Mouse (Mus musculus): ENCODE measurements around the gene Gtsf1l.
"Not testable (repeated sequence)": the region's sequence is repeated elsewhere in the genome, so short reads cannot be mapped to it uniquely, and the experiment has no call there.

The Gtsf1l gene

DNA sequence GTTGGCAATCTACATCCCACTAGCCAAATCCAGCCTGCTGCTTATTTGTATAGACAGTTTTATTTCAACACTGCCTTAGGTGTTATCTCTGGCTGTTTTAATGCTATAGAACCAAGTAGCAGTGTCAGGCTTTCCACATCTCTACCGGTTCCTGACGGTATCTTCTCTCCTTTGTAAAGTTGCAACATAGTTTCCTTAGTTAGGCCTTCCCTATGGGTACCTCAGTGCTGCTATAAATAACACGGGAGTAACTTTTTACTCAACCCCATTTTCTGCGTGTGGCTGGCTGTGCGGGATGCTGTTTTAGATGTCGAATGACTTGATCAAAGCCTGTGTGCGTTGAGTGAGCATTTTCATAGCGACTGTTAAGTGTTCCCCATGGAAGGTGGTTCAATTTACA, 1.1 kb downstream of the Gtsf1l start:
- DNase-seq (ENCODE audit: low read depth, low spot score), result no peak

DNA sequence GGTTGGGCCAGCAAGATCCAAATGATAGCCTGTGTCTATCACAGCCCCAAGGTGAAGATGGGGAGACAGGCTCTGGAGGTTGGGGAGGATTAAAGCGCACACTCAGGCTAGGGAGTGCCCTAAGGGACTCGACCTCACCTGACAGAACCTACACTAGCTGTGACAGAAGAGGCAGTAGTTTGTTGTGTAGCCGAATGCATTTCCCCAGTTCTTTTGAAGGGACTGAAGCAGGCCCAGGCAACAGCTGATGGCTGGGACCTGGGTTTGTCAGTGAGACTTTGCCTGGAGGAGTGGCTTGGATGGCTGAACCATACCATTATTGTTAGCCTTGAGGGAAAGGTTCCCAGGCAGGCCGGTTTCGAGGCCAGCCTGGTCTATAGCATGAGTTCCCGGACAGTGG, 2.6 kb downstream of the Gtsf1l start:
- DNase-seq (ENCODE audit: low read depth, low spot score), result no peak

DNA sequence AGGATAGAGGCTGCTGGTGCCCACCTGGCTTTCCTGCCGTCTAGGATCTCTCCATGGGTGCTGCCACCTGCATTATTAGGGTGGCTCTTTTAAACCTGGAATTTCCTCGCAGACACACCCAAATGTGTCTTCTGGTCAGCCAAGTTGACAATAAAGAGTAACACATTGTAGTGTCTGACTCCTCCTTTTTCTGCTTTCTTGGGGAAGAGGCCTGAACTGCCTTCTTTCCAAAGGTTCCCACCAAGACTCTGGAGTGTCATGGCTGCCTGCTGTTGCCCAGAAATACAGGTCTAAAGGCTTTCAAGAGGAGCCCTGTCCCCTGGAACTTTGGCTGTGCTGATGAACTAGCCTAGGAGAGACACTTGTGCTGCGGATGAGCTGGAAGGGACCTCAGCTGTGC, 3.1 kb downstream of the Gtsf1l start:
- no peak for DNase-seq (ENCODE audit: low read depth, low spot score)

- no peak for DNase-seq (ENCODE audit: low read depth, low spot score)
Measured at GRCm38 (mm10) chr2:163082591-163082990, 5.1 kb downstream of the Gtsf1l start.

- DNase-seq (ENCODE audit: low read depth, low spot score), result no peak
Measured at GRCm38 (mm10) chr2:163079041-163079440, 8.6 kb downstream of the Gtsf1l start.

DNA sequence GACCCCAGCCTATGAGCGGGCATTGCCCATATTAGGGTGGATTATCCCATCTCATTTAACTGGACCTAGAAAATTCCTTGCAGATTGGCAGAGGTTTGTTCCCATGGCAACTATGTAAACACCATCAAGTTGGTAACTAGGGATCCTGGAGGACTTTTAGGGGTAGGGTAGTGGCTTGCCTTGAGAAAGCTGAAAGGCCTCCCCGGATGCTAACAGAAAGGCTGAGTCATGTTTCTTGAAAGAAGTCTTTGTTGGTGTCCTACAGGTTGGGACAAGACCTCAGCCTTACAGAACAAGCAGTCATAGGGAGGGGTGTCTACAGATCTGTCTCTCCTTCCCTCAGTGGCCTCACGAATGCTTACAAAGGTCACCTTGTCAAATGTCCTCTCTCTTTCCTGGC, 12.4 kb downstream of the Gtsf1l start:
- DNase-seq (ENCODE audit: low read depth, low spot score), result no peak

DNA sequence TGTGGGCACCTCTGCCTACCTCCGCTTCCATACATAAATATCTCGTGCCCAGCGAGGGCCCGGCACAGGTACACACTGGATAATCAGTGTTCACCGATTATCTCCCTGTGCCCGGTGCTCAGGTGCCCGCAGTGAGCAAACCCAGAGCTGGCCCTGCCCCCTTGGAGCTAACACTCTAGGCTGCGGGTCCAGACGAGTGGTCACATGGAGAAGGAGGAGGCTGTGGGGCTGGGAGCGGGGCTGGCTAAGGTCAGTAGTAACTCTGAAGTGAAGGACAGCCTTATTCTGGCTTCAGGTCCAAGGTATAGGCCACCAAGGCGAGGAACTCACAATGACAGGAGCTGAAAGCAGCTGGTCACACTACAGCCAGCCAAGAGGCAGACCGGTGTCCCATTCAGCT, 12.8 kb downstream of the Gtsf1l start:
- no peak for DNase-seq (ENCODE audit: low read depth, low spot score)

GRCm38 (mm10) chr2:163074006-163074405, 13.6 kb downstream of the Gtsf1l start:
- DNase-seq (ENCODE audit: low read depth, low spot score), result no peak

- no peak for DNase-seq (ENCODE audit: low read depth, low spot score)
Measured at GRCm38 (mm10) chr2:163073023-163073757, 14.5 kb downstream of the Gtsf1l start.

DNA sequence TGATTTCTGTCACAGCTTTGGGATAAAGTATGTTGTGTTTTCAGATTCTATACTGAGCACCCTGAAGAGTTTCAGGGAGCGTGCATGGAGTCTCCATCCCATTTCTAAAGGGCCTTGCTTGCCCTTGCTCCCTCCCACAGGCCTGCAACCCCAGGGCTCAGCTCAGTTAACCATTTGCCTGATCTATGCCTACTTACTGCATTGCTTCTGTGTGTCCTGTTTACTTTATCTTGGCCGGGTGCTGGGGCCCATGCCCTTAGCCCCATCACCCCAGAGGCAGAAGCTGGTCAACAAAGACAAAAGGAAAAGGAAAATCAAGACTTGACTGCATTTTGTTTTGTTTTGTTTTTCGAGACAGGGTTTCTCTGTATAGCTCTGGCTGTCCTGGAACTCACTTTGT, 16.1 kb downstream of the Gtsf1l start:
- no peak for DNase-seq (ENCODE audit: low read depth, low spot score)

- no peak for DNase-seq (ENCODE audit: low read depth, low spot score)
Measured at GRCm38 (mm10) chr2:163070213-163070612, 17.4 kb downstream of the Gtsf1l start.

GRCm38 (mm10) chr2:163067233-163067632, 20.4 kb downstream of the Gtsf1l start:
- DNase-seq (ENCODE audit: low read depth, low spot score), result no peak

DNA sequence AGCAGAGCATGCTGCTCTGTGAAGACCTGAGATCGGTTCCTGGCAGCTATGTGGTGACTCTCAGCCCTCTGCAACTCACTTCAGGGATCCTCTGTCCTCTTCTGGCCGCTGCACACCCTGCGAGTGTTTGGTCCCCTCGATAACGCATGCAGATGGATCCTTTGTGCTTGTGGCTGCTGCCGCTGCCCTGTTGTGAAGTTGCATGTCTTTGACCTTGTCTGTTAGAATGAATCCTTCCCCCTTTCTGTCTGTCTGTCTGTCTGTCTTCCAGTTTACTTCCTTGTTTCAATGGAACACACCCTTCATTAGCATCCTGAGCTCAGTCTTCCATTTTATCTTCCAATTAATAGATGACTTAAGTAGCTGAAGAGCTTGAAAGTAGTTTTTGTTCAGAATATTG, 21.3 kb downstream of the Gtsf1l start:
- DNase-seq (ENCODE audit: low read depth, low spot score), result no peak

DNA sequence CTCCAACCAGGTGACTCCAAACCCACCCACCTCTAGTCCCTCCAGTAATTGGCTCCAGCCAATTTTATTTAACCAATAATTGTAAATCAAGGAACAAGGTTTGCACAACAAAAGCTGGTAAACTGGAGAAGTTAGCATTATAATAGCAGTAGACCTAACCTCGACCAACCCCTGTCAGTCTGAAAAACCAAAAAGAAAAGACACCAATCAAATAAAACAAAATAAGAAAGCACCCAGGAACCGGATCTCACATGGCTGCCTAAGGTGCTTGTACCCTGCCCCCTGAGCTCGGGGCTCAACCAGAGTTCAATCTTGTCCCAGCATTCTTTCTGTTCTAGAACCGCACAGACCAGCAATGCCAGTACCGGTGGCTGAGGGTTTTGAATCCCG, 25.5 kb downstream of the Gtsf1l start:
- DNase-seq (ENCODE audit: low read depth, low spot score), result no peak

DNA sequence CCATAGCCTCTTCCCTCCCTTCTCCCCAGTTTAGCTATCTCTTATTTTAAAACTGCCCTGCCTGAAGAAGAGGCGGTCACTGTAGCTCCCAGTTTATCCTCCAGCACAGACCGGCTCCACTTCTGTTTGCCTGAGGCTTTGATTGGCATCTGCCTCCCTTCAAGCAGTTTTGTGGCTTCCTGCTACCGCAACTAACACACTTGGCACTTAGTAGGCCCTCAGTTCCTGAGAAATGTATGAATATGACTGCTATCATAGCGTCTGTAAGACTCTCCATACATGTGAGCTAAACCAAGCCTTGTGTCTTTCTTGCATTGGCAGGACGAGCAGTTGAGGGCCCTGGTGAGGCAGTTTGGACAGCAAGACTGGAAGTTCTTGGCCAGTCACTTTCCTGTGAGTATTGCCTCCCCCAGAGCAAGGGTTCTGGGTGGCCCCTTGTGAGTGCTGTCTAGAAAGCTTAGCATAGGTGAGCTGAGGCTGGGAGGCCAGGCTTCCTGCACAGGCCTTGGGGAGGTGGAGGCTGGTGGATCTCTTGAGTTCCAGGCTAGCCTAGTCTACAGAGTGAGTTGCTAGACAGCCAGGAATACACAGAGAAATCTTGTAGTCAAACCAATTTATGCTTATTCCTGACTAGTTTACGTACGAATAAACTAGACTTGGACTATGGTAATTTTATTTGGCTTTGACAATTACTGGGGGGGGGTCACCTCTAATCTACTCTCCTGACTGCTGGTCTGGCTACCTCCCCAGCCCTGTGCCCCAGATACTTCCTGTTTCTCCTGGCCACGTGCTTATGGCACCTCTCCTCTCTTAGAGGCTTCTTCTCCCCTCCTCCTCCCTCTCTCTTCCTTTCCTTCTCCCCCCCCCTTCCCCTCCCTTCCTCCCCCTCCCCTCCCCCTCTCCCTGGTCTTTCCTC, 26.2 kb downstream of the Gtsf1l start:
- no peak for DNase-seq (ENCODE audit: low read depth, low spot score)

DNA sequence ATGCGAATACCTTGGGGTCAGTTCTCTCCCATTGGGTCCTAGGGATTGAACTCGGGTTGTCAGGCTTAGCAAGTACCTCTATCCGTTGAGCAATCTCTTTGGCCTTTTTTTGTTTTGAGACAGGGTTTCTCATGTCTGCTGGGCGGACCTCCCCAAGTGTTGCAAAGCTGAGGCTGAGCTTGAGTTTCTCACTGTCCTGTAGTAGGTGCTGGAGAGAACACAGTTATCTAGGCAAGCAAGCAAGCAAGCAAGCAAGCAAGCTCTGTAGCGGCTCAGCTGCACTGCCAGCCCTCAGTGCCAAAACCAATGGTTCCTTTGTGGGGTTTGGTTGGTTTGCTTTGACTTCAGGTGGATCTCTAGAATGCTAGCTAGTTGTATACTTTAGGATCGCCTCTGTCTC, 27.0 kb downstream of the Gtsf1l start:
- DNase-seq (ENCODE audit: low read depth, low spot score), result no peak

DNA sequence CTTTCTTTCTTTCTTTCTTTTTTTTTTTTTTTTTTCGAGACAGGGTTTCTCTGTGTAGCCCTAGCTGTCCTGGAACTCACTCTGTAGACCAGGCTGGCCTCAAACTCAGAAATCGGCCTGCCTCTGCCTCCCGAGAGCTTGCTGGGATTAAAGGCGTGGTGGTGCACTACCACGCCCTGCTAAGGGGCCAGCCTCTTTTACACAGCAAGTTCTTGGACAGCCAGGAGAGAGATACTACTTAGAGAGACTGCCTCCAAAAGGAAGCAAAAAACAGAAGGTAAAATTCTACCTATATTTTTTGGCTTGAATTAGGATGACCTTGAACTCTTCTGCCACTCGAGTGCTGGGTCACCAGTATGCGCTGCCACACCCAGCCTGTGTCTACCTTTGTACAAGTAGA, 28.7 kb downstream of the Gtsf1l start:
- DNase-seq (ENCODE audit: low read depth, low spot score), result not testable (repeated sequence)

- no peak for DNase-seq (ENCODE audit: low read depth, low spot score)
Measured at GRCm38 (mm10) chr2:163056584-163056983, 31.1 kb downstream of the Gtsf1l start.

GRCm38 (mm10) chr2:163055715-163056114, 31.9 kb downstream of the Gtsf1l start:
- no peak for DNase-seq (ENCODE audit: low read depth, low spot score)

DNA sequence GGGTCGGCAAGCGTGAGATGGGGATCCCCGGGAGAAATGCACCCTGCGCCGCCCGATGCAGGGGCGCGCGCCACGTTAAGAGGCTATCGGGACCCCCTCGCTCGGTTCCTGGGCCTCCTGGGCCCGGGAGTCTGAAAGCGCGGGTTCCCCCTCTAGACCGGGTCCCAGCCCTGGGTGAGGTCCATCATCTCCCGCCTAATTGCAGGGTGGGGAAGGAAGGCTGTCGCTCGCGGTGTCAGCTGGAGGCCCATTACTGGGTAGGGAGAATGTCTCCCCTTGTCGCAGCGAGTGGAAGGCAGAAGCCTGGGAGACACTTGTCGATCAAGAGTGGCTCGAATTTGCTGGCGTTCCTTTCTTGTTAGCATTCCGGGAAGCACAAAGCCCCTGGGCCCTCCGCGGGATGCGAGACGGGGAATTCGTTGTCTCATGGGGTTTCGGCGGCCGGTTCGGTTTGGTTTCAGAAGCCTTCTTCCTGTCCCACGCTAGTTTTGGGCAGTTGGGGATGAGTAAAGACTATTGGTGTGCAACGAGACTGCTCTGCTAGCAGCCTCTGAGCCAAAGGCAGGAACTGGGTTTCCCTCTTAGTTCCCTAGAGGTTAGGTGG, 32.7 kb downstream of the Gtsf1l start:
- DNase-seq (ENCODE audit: low read depth, low spot score), result peak; percentile 46

DNA sequence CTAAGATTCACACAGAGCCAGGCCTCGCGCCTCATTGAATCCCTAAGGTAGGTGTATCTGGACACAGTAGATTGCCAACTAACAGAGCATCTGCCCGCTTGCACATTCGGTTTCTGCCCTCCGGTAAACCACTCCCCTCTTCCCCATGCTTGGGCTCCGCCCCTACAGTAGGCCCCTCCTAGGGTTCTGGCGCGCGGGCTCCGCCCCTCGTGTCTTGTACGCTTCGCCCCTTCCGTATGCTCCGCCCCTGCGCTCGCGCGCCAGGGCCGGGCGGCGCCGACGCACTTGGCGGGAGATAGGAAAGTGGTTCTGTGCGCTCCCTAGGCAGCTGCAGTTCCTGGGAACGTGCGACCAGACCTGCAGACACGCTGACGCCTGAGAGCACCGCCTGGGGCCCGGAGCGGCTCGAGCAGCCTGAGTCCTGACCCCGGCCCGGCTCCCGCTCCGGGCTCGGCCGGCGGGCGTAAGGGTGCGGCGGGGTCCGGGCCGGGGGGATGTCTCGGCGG, 33.3 kb downstream of the Gtsf1l start, which contains the start of gene Mybl2:
TSS of gene Mybl2 (plus strand) at position 353 of the 506 bp plus-strand sequence.
- DNase-seq (ENCODE audit: low read depth, low spot score), result peak; percentile 97

GRCm38 (mm10) chr2:163052826-163053225, 34.8 kb downstream of the Gtsf1l start:
- no peak for DNase-seq (ENCODE audit: low read depth, low spot score)
